Comparison of ENCODE assay signal across 12 mouse cellular contexts in genomic region chr9:32657124-32657523, GRCm38 (mm10). TPM values are rescaled to one million over a fixed set of nuclear protein-coding genes. Genes with fewer than 3 reads are reported as not detected.
DNase-seq lines count a peak whose midpoint lies in the region; ATAC-seq and TF ChIP-seq lines count a peak whose summit lies in the region.
"Had no signal": no experiment of that assay in that cellular context is flagged by ENCODE, and none has a peak within 500 bp of the region (broad histone marks: within the 10 kb centered on the region; RNA-seq: fewer than 3 reads in every experiment).

No protein-coding gene starts in this region.

- intact Hi-C loops in left cerebral cortex, postnatal 36 days (cut with DNase I): no loop called here

- no peaks in the 10 kb centered on the region for H3K27me3 ChIP-seq in heart, embryonic 13.5 days (replicated peaks)
- H3K27me3 ChIP-seq in heart, embryonic 14.5 days (ENCODE audit: control insufficient read depth, insufficient read depth, low read length): no peaks in the 10 kb centered on the region
- H3K27me3 ChIP-seq in kidney, adult 2 months (replicated peaks; ENCODE audit: control insufficient read depth, insufficient read depth, low read length): no peaks in the 10 kb centered on the region
- H3K27me3 ChIP-seq in liver, postnatal 0 days (ENCODE audit: insufficient read depth, low read length): no peaks in the 10 kb centered on the region
- H3K27me3 ChIP-seq: midbrain, embryonic 15.5 days had no signal

- H3K9ac ChIP-seq in heart, embryonic 13.5 days: no peak overlapping the region
- H3K9ac ChIP-seq in heart, embryonic 14.5 days (ENCODE audit: low read length): no peak overlapping the region
- H3K9ac ChIP-seq in liver, postnatal 0 days (replicated peaks): no peak overlapping the region
- H3K9ac ChIP-seq: forebrain, embryonic 13.5 days; midbrain, embryonic 15.5 days had no signal

- peaks cover 12% of the 10 kb centered on the region for H3K4me1 ChIP-seq in heart, embryonic 13.5 days
- peaks cover 5 to 9% of the 10 kb centered on the region in 2 experiments; a peak in 3 of 4 replicates for H3K4me1 ChIP-seq in heart, embryonic 14.5 days (ENCODE audit: control insufficient read depth in 2 of 2, insufficient read depth in 2 of 2, low read length in 2 of 2)
- H3K4me1 ChIP-seq in kidney, adult 2 months (ENCODE audit: control insufficient read depth, insufficient read depth, low read length): peaks cover 4% of the 10 kb centered on the region; the same call in 1 of the 2 replicates
- peaks cover 15% of the 10 kb centered on the region for H3K4me1 ChIP-seq in liver, postnatal 0 days (ENCODE audit: insufficient read depth)
- H3K4me1 ChIP-seq: forebrain, embryonic 13.5 days; midbrain, embryonic 15.5 days had no signal

- peak overlapping the region; percentile 66 for H3K27ac ChIP-seq in heart, embryonic 13.5 days (replicated peaks)
- peak overlapping the region; percentile 17 to 44; a peak in 1 of 4 replicates for H3K27ac ChIP-seq in heart, embryonic 14.5 days (replicated peaks in 1 of 2; ENCODE audit: control insufficient read depth in 1 of 2, insufficient read depth in 1 of 2, low read depth in 2 of 2, low read length in 2 of 2)
- peak overlapping the region; percentile 83 for H3K27ac ChIP-seq in kidney, adult 2 months (ENCODE audit: insufficient read depth, low read depth, low read length)
- peak overlapping the region; percentile 74 for H3K27ac ChIP-seq in liver, postnatal 0 days (ENCODE audit: low read depth)
- H3K27ac ChIP-seq: forebrain, embryonic 13.5 days; midbrain, embryonic 15.5 days had no signal

- no peak for TF ChIP-seq POLR2A in kidney, adult 2 months (IDR thresholded peaks at IDR 0.05; ENCODE audit: low read depth, low read length)

- WGBS in heart, embryonic 13.5 days: 54% methylated on average over 2 of the region's 2 CpGs
- whole genome bisulfite sequencing in heart, embryonic 14.5 days: 59% methylated on average over 2 of the region's 2 CpGs
- WGBS in kidney, adult 2 months: 37% methylated on average over 2 of the region's 2 CpGs
- WGBS in liver, postnatal 0 days (ENCODE audit: insufficient replicate concordance): 65% methylated on average over 2 of the region's 2 CpGs

- TF ChIP-seq CTCF in kidney, adult 2 months (conservative IDR thresholded peaks at IDR 0.05; ENCODE audit: insufficient read depth, insufficient read length, low read depth, low read length): no peak
- TF ChIP-seq CTCF in liver, postnatal 0 days (IDR thresholded peaks at IDR 0.05; ENCODE audit: low read depth): no peak

- no peaks in the 10 kb centered on the region for H3K36me3 ChIP-seq in heart, embryonic 13.5 days
- no peaks in the 10 kb centered on the region for H3K36me3 ChIP-seq in heart, embryonic 14.5 days (ENCODE audit: control insufficient read depth, insufficient read depth, low read length)
- no peaks in the 10 kb centered on the region for H3K36me3 ChIP-seq in kidney, adult 2 months (ENCODE audit: control insufficient read depth, insufficient read depth, low read length)
- no peaks in the 10 kb centered on the region for H3K36me3 ChIP-seq in liver, postnatal 0 days (replicated peaks; ENCODE audit: insufficient read depth, low read length)
- H3K36me3 ChIP-seq: midbrain, embryonic 15.5 days had no signal

- DNase-seq in heart, adult 9 months (ENCODE audit: low spot score in 2 of 2): no peak
- DNase-seq in kidney, adult 2 months: peak; percentile 85
- no peak for DNase-seq in liver, postnatal 0 days
- DNase-seq in left cerebral cortex, postnatal 36 days (ENCODE audit: low spot score in 2 of 2): no peak
- no peak for DNase-seq in spleen, adult 12 weeks (ENCODE audit: low spot score)
- DNase-seq: gastrocnemius, postnatal 14 days; right cerebral cortex, postnatal 4 days had no signal

- no peak overlapping the region for H3K4me3 ChIP-seq in heart, embryonic 13.5 days
- H3K4me3 ChIP-seq in heart, embryonic 14.5 days (ENCODE audit: control insufficient read depth in 1 of 2, insufficient read depth in 1 of 2, low read depth in 1 of 2, low read length in 2 of 2): no peak overlapping the region
- no peak overlapping the region for H3K4me3 ChIP-seq in kidney, adult 2 months (ENCODE audit: insufficient read depth, low read depth, low read length)
- H3K4me3 ChIP-seq in liver, postnatal 0 days (ENCODE audit: low read depth, low read length): no peak overlapping the region
- H3K4me3 ChIP-seq: forebrain, embryonic 13.5 days; midbrain, embryonic 15.5 days had no signal

- H3K9me3 ChIP-seq in heart, embryonic 13.5 days: no peaks in the 10 kb centered on the region
- H3K9me3 ChIP-seq in heart, embryonic 14.5 days (ENCODE audit: control insufficient read depth, low read length): no peaks in the 10 kb centered on the region
- H3K9me3 ChIP-seq in liver, postnatal 0 days (ENCODE audit: low read length): no peaks in the 10 kb centered on the region
- H3K9me3 ChIP-seq: forebrain, embryonic 13.5 days; midbrain, embryonic 15.5 days had no signal

- no peak overlapping the region for H3K4me2 ChIP-seq in heart, embryonic 13.5 days
- H3K4me2 ChIP-seq in heart, embryonic 14.5 days (ENCODE audit: low read length): no peak overlapping the region
- H3K4me2 ChIP-seq in liver, postnatal 0 days (ENCODE audit: low read depth, low read length): no peak overlapping the region
- H3K4me2 ChIP-seq: forebrain, embryonic 13.5 days; midbrain, embryonic 15.5 days had no signal

- ATAC-seq in heart, embryonic 13.5 days (ENCODE audit: extremely low read depth, insufficient number of reproducible peaks, low FRiP score, low TSS enrichment): no peak
- no peak for ATAC-seq in heart, embryonic 14.5 days (ENCODE audit: insufficient number of reproducible peaks, insufficient read depth, low FRiP score, low read depth)
- ATAC-seq in liver, postnatal 0 days: peak; percentile 61
- ATAC-seq: forebrain, embryonic 13.5 days; intestine, embryonic 16.5 days; midbrain, embryonic 15.5 days had no signal

- TF ChIP-seq EP300 in liver, postnatal 0 days (IDR thresholded peaks at IDR 0.05; ENCODE audit: low read depth): peak; percentile 51; the same call in 1 of the 2 replicates

RNA-seq across cellular contexts. Expression of gene Ets1, which starts 21.1 kb away (rescaled TPM):
- polyA plus RNA-seq in heart, embryonic 13.5 days (2015; fragmentation: Nextera tagmentation; extraction: Ambion mirVana): 46.9 and 48.3 TPM in 2 replicates
- 44.1 and 47.0 TPM in 2 replicates for polyA plus RNA-seq in heart, embryonic 14.5 days (2014; fragmentation: Nextera tagmentation; extraction: Ambion mirVana)
- polyA plus RNA-seq in kidney, adult 2 months (2012; rRNA removed): 15.8 and 25.2 TPM in 2 replicates
- 14.6 and 18.1 TPM in 2 replicates for polyA plus RNA-seq in liver, postnatal 0 days (2015; fragmentation: Nextera tagmentation; extraction: Ambion mirVana)
- total RNA-seq in left cerebral cortex, postnatal 36 days (2021): 10 to 100 TPM; 11.5 to 11.6 TPM

Comparison
In these comparisons a context has a peak if more than half of its experiments do, and no peak if none do; other contexts are left out.
1. H3K27ac ChIP-seq: peak in every context shown above with its lines; median percentile 83 in kidney, adult 2 months; 74 in liver, postnatal 0 days; 66 in heart, embryonic 13.5 days; 30 in heart, embryonic 14.5 days.